In genomic region chr13:54295475-54296259, GRCm38 (mm10) we compare ENCODE assay signal across 31 mouse cellular contexts.
A peak's percentile ranks its signal among the peaks of the same experiment; 100 is the strongest.
DNase-seq lines count a peak whose midpoint lies in the region; ATAC-seq and TF ChIP-seq lines count a peak whose summit lies in the region.
"Had no signal": no experiment of that assay in that cellular context is flagged by ENCODE, and none has a peak within 500 bp of the region (broad histone marks: within the 10 kb centered on the region; RNA-seq: fewer than 3 reads in every experiment).

No protein-coding gene starts in this region.

- no peaks in the 10 kb centered on the region for H3K36me3 ChIP-seq in midbrain, embryonic 12.5 days
- H3K36me3 ChIP-seq in midbrain, embryonic 11.5 days (ENCODE audit: control insufficient read depth, insufficient read depth, low read length), result no peaks in the 10 kb centered on the region
- H3K36me3 ChIP-seq in C2C12 (ENCODE audit: control insufficient read depth, insufficient read depth), result no peaks in the 10 kb centered on the region
- H3K36me3 ChIP-seq in stomach, postnatal 0 days (ENCODE audit: control insufficient read depth, insufficient read depth, low read length), result no peaks in the 10 kb centered on the region
- H3K36me3 ChIP-seq: embryonic facial prominence, embryonic 12.5 days; forebrain, embryonic 15.5 days; heart, embryonic 13.5 days; hindbrain, embryonic 10.5 days; limb, embryonic 10.5 days; limb, embryonic 15.5 days; liver, embryonic 13.5 days had no signal

- WGBS in midbrain, embryonic 12.5 days, result 74% methylated on average over 5 of the region's 5 CpGs
- 75% methylated on average over 5 of the region's 5 CpGs for WGBS in midbrain, embryonic 11.5 days
- WGBS in stomach, postnatal 0 days, result 79% methylated on average over 5 of the region's 5 CpGs

- no peaks in the 10 kb centered on the region for H3K79me3 ChIP-seq in C2C12 (ENCODE audit: low read depth)

- TF ChIP-seq EP300 in stomach, postnatal 0 days (optimal IDR thresholded peaks at IDR 0.05), result no peak

- ATAC-seq in midbrain, embryonic 12.5 days (ENCODE audit: low FRiP score, low read depth), result no peak
- ATAC-seq in midbrain, embryonic 11.5 days (ENCODE audit: low FRiP score), result no peak
- ATAC-seq in stomach, postnatal 0 days (ENCODE audit: low FRiP score, low TSS enrichment), result no peak
- ATAC-seq: forebrain, embryonic 15.5 days; hindbrain, postnatal 0 days; intestine, embryonic 16.5 days; lung, postnatal 0 days had no signal

- 0 out of 2 replicates have a peak overlapping the region, but pooled peaks have one; percentile 20 for H3K27ac ChIP-seq in midbrain, embryonic 12.5 days (replicated peaks)
- H3K27ac ChIP-seq in midbrain, embryonic 11.5 days (ENCODE audit: low read depth, low read length), result no peak overlapping the region
- H3K27ac ChIP-seq in stomach, postnatal 0 days (replicated peaks), result no peak overlapping the region
- H3K27ac ChIP-seq: embryonic facial prominence, embryonic 12.5 days; forebrain, embryonic 15.5 days; gastrocnemius, adult 2 months; heart, embryonic 13.5 days; hindbrain, embryonic 10.5 days; hindbrain, postnatal 0 days; kidney, postnatal 0 days; limb, embryonic 10.5 days; limb, embryonic 15.5 days; liver, embryonic 13.5 days had no signal

- no peak overlapping the region for H3K4me2 ChIP-seq in midbrain, embryonic 12.5 days (replicated peaks)
- H3K4me2 ChIP-seq in midbrain, embryonic 11.5 days, result no peak overlapping the region
- H3K4me2 ChIP-seq in stomach, postnatal 0 days (replicated peaks; ENCODE audit: low read depth), result no peak overlapping the region
- H3K4me2 ChIP-seq: embryonic facial prominence, embryonic 12.5 days; forebrain, embryonic 15.5 days; heart, embryonic 13.5 days; limb, embryonic 15.5 days; liver, embryonic 13.5 days had no signal

- H3K4me3 ChIP-seq in midbrain, embryonic 12.5 days, result no peak overlapping the region
- no peak overlapping the region for H3K4me3 ChIP-seq in midbrain, embryonic 11.5 days (ENCODE audit: low read depth, low read length)
- H3K4me3 ChIP-seq in C2C12 (ENCODE audit: insufficient read depth, poor library complexity, severe bottlenecking), result no peak overlapping the region
- no peak overlapping the region for H3K4me3 ChIP-seq in stomach, postnatal 0 days (ENCODE audit: low read depth, low read length)
- H3K4me3 ChIP-seq: embryonic facial prominence, embryonic 12.5 days; forebrain, embryonic 15.5 days; gastrocnemius, adult 2 months; heart, embryonic 13.5 days; hindbrain, embryonic 10.5 days; limb, embryonic 10.5 days; limb, embryonic 15.5 days; liver, embryonic 13.5 days; megakaryocyte, embryonic 14.5 days had no signal

- H3K27me3 ChIP-seq in midbrain, embryonic 12.5 days, result peaks cover 15% of the 10 kb centered on the region
- H3K27me3 ChIP-seq in midbrain, embryonic 11.5 days (ENCODE audit: control insufficient read depth, insufficient read depth, low read length), result no peaks in the 10 kb centered on the region; the same call in 1 of the 2 replicates
- H3K27me3 ChIP-seq in C2C12 (ENCODE audit: control insufficient read depth, insufficient read depth, insufficient read length), result no peaks in the 10 kb centered on the region
- H3K27me3 ChIP-seq in stomach, postnatal 0 days (ENCODE audit: control insufficient read depth, insufficient read depth, low read length), result no peaks in the 10 kb centered on the region
- H3K27me3 ChIP-seq: embryonic facial prominence, embryonic 12.5 days; forebrain, embryonic 15.5 days had no signal

- H3ac ChIP-seq in C2C12 (ENCODE audit: control insufficient read depth, insufficient read length, low read depth), result no peak overlapping the region

- no peaks in the 10 kb centered on the region for H3K79me2 ChIP-seq in C2C12 (ENCODE audit: control insufficient read depth, insufficient read depth)

- TF ChIP-seq CTCF in C2C12 (IDR thresholded peaks at IDR 0.05; ENCODE audit: control insufficient read depth, insufficient read depth, insufficient read length), result no peak
- no peak for TF ChIP-seq CTCF in stomach, postnatal 0 days (IDR thresholded peaks at IDR 0.05; ENCODE audit: low read depth)

- H3K4me1 ChIP-seq in midbrain, embryonic 12.5 days, result peaks cover 6% of the 10 kb centered on the region; the same call in 1 of the 2 replicates
- H3K4me1 ChIP-seq in midbrain, embryonic 11.5 days (ENCODE audit: control insufficient read depth, insufficient read depth, low read length), result peaks cover 7% of the 10 kb centered on the region
- no peaks in the 10 kb centered on the region for H3K4me1 ChIP-seq in stomach, postnatal 0 days (replicated peaks; ENCODE audit: control insufficient read depth, insufficient read depth)
- H3K4me1 ChIP-seq: heart, embryonic 13.5 days; hindbrain, embryonic 10.5 days; limb, embryonic 15.5 days; liver, embryonic 13.5 days had no signal

- no peak for DNase-seq in midbrain, embryonic 11.5 days (ENCODE audit: low spot score, missing footprints)
- DNase-seq in NIH3T3 (ENCODE audit: low read depth), result peak; percentile 42
- no peak for DNase-seq in stomach, postnatal 0 days (ENCODE audit: low spot score)
- no peak for DNase-seq in embryo, embryonic 11 days
- DNase-seq in c-Kit-positive CD71-positive TER-119-positive erythroid progenitor cells, embryonic 14.5 days (ENCODE audit: low spot score), result no peak
- DNase-seq: cerebellum, adult 8-10 months; cerebellum, postnatal 25 days; gastrocnemius, adult 2 months; heart, postnatal 10 days; kidney, adult 8-10 months; kidney, postnatal 4 days; layer of hippocampus, postnatal 36 days; liver, embryonic 13.5 days; lung, adult 18-20 months; lung, postnatal 4 days; right cerebral cortex, postnatal 25 days; thymus, adult 2 months; thymus, postnatal 36 days had no signal

- H3K9ac ChIP-seq in midbrain, embryonic 12.5 days (replicated peaks), result no peak overlapping the region
- no peak overlapping the region for H3K9ac ChIP-seq in midbrain, embryonic 11.5 days (ENCODE audit: low read length)
- 0 out of 2 replicates have a peak overlapping the region, but pooled peaks have one; percentile 8 for H3K9ac ChIP-seq in stomach, postnatal 0 days (ENCODE audit: low read length)
- H3K9ac ChIP-seq: embryonic facial prominence, embryonic 12.5 days; forebrain, embryonic 15.5 days; heart, embryonic 13.5 days; limb, embryonic 15.5 days; liver, embryonic 13.5 days had no signal

- H3K9me3 ChIP-seq in midbrain, embryonic 12.5 days, result no peaks in the 10 kb centered on the region
- H3K9me3 ChIP-seq in midbrain, embryonic 11.5 days (ENCODE audit: control insufficient read depth, low read length), result no peaks in the 10 kb centered on the region
- no peaks in the 10 kb centered on the region for H3K9me3 ChIP-seq in stomach, postnatal 0 days (ENCODE audit: control insufficient read depth, low read length)
- H3K9me3 ChIP-seq: embryonic facial prominence, embryonic 12.5 days; forebrain, embryonic 15.5 days; heart, embryonic 13.5 days; hindbrain, embryonic 10.5 days; limb, embryonic 10.5 days; limb, embryonic 15.5 days; liver, embryonic 13.5 days had no signal

TF ChIP-seq in C2C12, 6 proteins besides CTCF, POLR2A, EP300 and RAD21:
- no peak for TF ChIP-seq FOSL1 (IDR thresholded peaks at IDR 0.05; ENCODE audit: insufficient read depth, low read length, poor library complexity, severe bottlenecking)
- peak; percentile 64 for TF ChIP-seq MYOD1 (IDR thresholded peaks at IDR 0.05; ENCODE audit: control insufficient read depth, insufficient read length, low read depth)
TF ChIP-seq in C2C12: peak in this region for 1.
